Mouse (Mus musculus): ENCODE measurements around the gene 4933427D14Rik. TPM values are rescaled to one million over a fixed set of nuclear protein-coding genes. Genes with fewer than 3 reads are reported as not detected.

4933427D14Rik gene
- polyA plus RNA-seq, 1 experiment from 2014 or later: 16.3 TPM

- ChIA-PET POLR2A (no interaction called here), CTCF (no interaction called here)
- ATAC-seq (no peak), DNase-seq (ENCODE audit: low read depth, low spot score) (no peak)
- in situ Hi-C loops (cut with MboI; ENCODE audit: low pct_unique_long_range_greater_than_20kb): no loop called here
- H3K27me3 ChIP-seq: no peaks in the 10 kb centered on the region
- TF ChIP-seq CTCF (IDR thresholded peaks at IDR 0.05): no peak
These were observed 94.0 kb downstream of the 4933427D14Rik start for GRCm38 (mm10) chr11:72113296-72113695.

GRCm38 (mm10) chr11:72110726-72111125 is 96.5 kb downstream of the 4933427D14Rik start:
- CTCF ChIA-PET: interaction anchor here (0.8 kb wide), 1 partner anchor 47 kb away, joined by 3 read pairs; no protein-coding TSS in a partner anchor
- in situ Hi-C loops (cut with MboI; ENCODE audit: low pct_unique_long_range_greater_than_20kb): no loop called here
- no peak for TF ChIP-seq CTCF (IDR thresholded peaks at IDR 0.05)
- no peaks in the 10 kb centered on the region for H3K27me3 ChIP-seq
- POLR2A ChIA-PET: interaction anchor here (1.5 kb wide), 1 partner anchor 14 kb away, joined by 8 read pairs; no protein-coding TSS in a partner anchor
- peak; percentile 63 for ATAC-seq
- DNase-seq (ENCODE audit: low read depth, low spot score): peak; percentile 51

- ChIA-PET CTCF (no interaction called here), POLR2A (no interaction called here)
- TF ChIP-seq CTCF (IDR thresholded peaks at IDR 0.05): no peak
- no peaks in the 10 kb centered on the region for H3K27me3 ChIP-seq
- ATAC-seq (no peak), DNase-seq (ENCODE audit: low read depth, low spot score) (no peak)
- in situ Hi-C loops (cut with MboI; ENCODE audit: low pct_unique_long_range_greater_than_20kb): no loop called here
These were observed 103.0 kb downstream of the 4933427D14Rik start for GRCm38 (mm10) chr11:72104223-72104622.

Other genes starting within 250 kb of the 4933427D14Rik start
- gene Aipl1, start 169.9 kb downstream of the 4933427D14Rik start, polyA plus RNA-seq (2021): 0.18 TPM
- gene Pimreg, start 165.4 kb downstream of the 4933427D14Rik start, polyA plus RNA-seq (2021): 35.7 TPM
- 5.0 TPM for gene Pitpnm3, start 71.7 kb downstream of the 4933427D14Rik start, polyA plus RNA-seq (2021)
- gene Gm43951, start 619 bp downstream of the 4933427D14Rik start, polyA plus RNA-seq (2021): 1.5 TPM
- gene Txndc17, start 88 bp upstream of the 4933427D14Rik start, polyA plus RNA-seq (2021): 167 TPM
- gene Med31, start 8.1 kb upstream of the 4933427D14Rik start, polyA plus RNA-seq (2021): 24.1 TPM
- gene Slc13a5, start 59.8 kb upstream of the 4933427D14Rik start, polyA plus RNA-seq (2021): 0.19 TPM
- gene Xaf1, start 94.2 kb upstream of the 4933427D14Rik start, polyA plus RNA-seq (2021): 8.6 TPM
- gene Fbxo39, start 107.0 kb upstream of the 4933427D14Rik start, polyA plus RNA-seq (2021): not detected
- not detected for gene Tekt1, start 155.0 kb upstream of the 4933427D14Rik start, polyA plus RNA-seq (2021)
- gene Smtnl2, start 204.3 kb upstream of the 4933427D14Rik start, polyA plus RNA-seq (2021): 18.8 TPM
- 0.23 TPM for gene Ggt6, start 228.1 kb upstream of the 4933427D14Rik start, polyA plus RNA-seq (2021)
- 184 TPM for gene Mybbp1a, start 233.9 kb upstream of the 4933427D14Rik start, polyA plus RNA-seq (2021)